Mouse (Mus musculus) heart, embryonic 16.5 days (tissue): Measurements from ENCODE around the gene Tbl2. TPM values are rescaled to one million over a fixed set of nuclear protein-coding genes. Genes with fewer than 3 reads are reported as not detected.

ENCODE experiments used
- microRNA-seq: library from miRNA; unstranded; fragments of <30 nt; microRNA quantifications from one replicate; pipeline ENCODE4, GENCODE M21; 2017
- polyA plus RNA-seq: library from polyadenylated mRNA; unstranded; fragments of >200 nt; fragmentation: Nextera tagmentation; extraction: Ambion mirVana; gene quantifications from 2 replicates; pipeline ENCODE4 v1.2.1, GENCODE M21; 2015

The Tbl2 gene
- polyA plus RNA-seq, 1 experiment from 2014 or later, result 20.3 TPM

Small RNA genes within 50 kb of the gene (microRNA-seq; reads per million reads assigned to microRNA genes)
- not detected for gene Gm25315

Other genes starting within 250 kb of the Tbl2 start
- not detected in 2 replicates for gene Tmem270, start 242.9 kb upstream of the Tbl2 start, polyA plus RNA-seq
- gene Cldn13, start 234.1 kb upstream of the Tbl2 start, polyA plus RNA-seq, result 0.70 and 0.84 TPM in 2 replicates
- 9.1 and 10.5 TPM in 2 replicates for gene Mettl27, start 217.3 kb upstream of the Tbl2 start, polyA plus RNA-seq
- 3.1 TPM in 2 replicates for gene Cldn4, start 202.7 kb upstream of the Tbl2 start, polyA plus RNA-seq
- 8.0 and 32.8 TPM in 2 replicates for gene Cldn3, start 163.4 kb upstream of the Tbl2 start, polyA plus RNA-seq
- gene Abhd11, start 140.5 kb upstream of the Tbl2 start, polyA plus RNA-seq, result 74.5 and 78.6 TPM in 2 replicates
- 6.0 and 7.4 TPM in 2 replicates for gene Stx1a, start 126.2 kb upstream of the Tbl2 start, polyA plus RNA-seq
- gene Dnajc30, start 85.5 kb upstream of the Tbl2 start, polyA plus RNA-seq, result 28.8 and 30.9 TPM in 2 replicates
- 59.7 and 70.4 TPM in 2 replicates for gene Bud23, start 84.7 kb upstream of the Tbl2 start, polyA plus RNA-seq
- gene Vps37d, start 71.4 kb upstream of the Tbl2 start, polyA plus RNA-seq, result 1.8 and 2.4 TPM in 2 replicates
- gene Mlxipl, start 59.8 kb upstream of the Tbl2 start, polyA plus RNA-seq, result 2.2 and 2.4 TPM in 2 replicates
- 40.1 and 47.7 TPM in 2 replicates for gene Bcl7b, start 18.6 kb downstream of the Tbl2 start, polyA plus RNA-seq
- 21.1 and 22.9 TPM in 2 replicates for gene Baz1b, start 37.6 kb downstream of the Tbl2 start, polyA plus RNA-seq
- 4.3 and 5.2 TPM in 2 replicates for gene Fzd9, start 101.6 kb downstream of the Tbl2 start, polyA plus RNA-seq
- gene Fkbp6, start 200.4 kb downstream of the Tbl2 start, polyA plus RNA-seq, result 0.11 TPM in 1 of 2 replicates, not detected in the other
- not detected in 2 replicates for gene Trim50, start 203.6 kb downstream of the Tbl2 start, polyA plus RNA-seq
- gene Nsun5, start 220.3 kb downstream of the Tbl2 start, polyA plus RNA-seq, result 21.2 and 23.3 TPM in 2 replicates
- gene Pom121, start 244.9 kb downstream of the Tbl2 start, polyA plus RNA-seq, result 7.4 and 7.6 TPM in 2 replicates